Mouse (Mus musculus) MEL (cell line): ENCODE data around the gene Zmiz1.

ENCODE experiments used
- CTCF ChIP-seq, 3 experiments: IDR thresholded peaks in 2 of 3; conservative IDR thresholded peaks in 1 of 3; 2 replicates each; pipeline ENCODE4 v1.5.1; 2011 to 2012; ENCODE audit warnings: low read length in 3 of 3, low read depth in 2 of 3, mild to moderate bottlenecking in 2 of 3, improper control_type of control experiment in 1 of 3, inconsistent platforms in 1 of 3, mixed read lengths in 1 of 3, moderate library complexity in 1 of 3; ENCODE audit not compliant: control insufficient read depth in 1 of 3, insufficient read depth in 1 of 3, poor library complexity in 1 of 3, severe bottlenecking in 1 of 3
- EP300 ChIP-seq, 2 experiments: IDR thresholded peaks; 2 replicates each; pipeline ENCODE4 v1.6.1; 2011; ENCODE audit warnings: improper control_type of control experiment in 2 of 2, low read length in 2 of 2, low read depth in 1 of 2, mild to moderate bottlenecking in 1 of 2
- JUND ChIP-seq: IDR thresholded peaks from 2 replicates; pipeline ENCODE4 v1.6.1; 2011; ENCODE audit warnings: low read depth, mild to moderate bottlenecking, improper control_type of control experiment, low read length
- MAX ChIP-seq: IDR thresholded peaks from 2 replicates; pipeline ENCODE4 v1.6.1; 2011; ENCODE audit warnings: low read length, improper control_type of control experiment
- TBP ChIP-seq: IDR thresholded peaks from 2 replicates; pipeline ENCODE4 v1.8.0; 2011; ENCODE audit warnings: low read depth, low read length, improper control_type of control experiment

DNA sequence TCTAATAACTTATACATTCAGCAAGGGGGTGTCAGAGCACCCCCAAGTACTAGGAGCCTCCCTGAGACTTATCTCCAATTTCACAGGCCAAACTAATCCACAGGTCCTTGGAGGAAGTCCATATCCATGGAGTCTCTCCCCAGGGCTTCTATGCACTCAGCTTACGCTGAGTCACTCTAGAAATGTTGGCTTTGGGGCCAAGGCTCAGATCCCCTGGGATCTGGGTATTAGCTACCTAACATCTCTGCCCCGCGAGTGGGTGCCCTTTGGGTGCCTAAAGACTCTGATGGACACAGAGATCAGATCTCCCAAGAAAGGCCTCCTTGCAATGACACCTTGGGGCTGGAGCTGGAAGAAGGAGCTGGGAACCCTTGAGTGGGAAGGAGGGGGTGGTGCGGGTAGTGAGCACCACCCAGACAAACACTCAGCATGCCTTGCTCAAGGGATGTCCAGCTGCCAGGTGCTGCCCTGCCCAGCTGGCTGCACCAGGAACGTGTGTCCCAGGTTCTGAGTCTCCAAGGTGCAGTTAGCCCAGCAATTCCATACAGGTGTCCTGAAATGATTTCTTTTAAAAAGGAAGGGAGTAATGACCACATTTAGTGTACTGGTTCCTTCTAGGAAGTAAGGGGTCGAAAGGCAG is 11.7 kb upstream of the Zmiz1 start:
- no peak for TF ChIP-seq JUND
- TF ChIP-seq TBP: no peak
- no peak for TF ChIP-seq MAX
- no peak for TF ChIP-seq CTCF (IDR thresholded peaks at IDR 0.05 in 2 of 3, conservative IDR thresholded peaks at IDR 0.05 in 1 of 3; ENCODE audit: control insufficient read depth in 1 of 3, insufficient read depth in 1 of 3, low read depth in 2 of 3, low read length in 3 of 3, poor library complexity in 1 of 3, severe bottlenecking in 1 of 3)
- no peak for TF ChIP-seq EP300 (IDR thresholded peaks at IDR 0.05; ENCODE audit: low read depth in 1 of 2, low read length in 2 of 2)
